Mouse (Mus musculus) hindbrain, embryonic 13.5 days (tissue): Measurements from ENCODE around the gene Gm20517. TPM values are rescaled to one million over a fixed set of nuclear protein-coding genes. Genes with fewer than 3 reads are reported as not detected.
"Not testable (repeated sequence)": the region's sequence is repeated elsewhere in the genome, so short reads cannot be mapped to it uniquely, and the experiment has no call there.

Experiments
- ATAC-seq: fragments of 200-750 bp; cut with Nextera tagmentation; 2 replicates; pipeline ENCODE4 v1.8.0; 2017; ENCODE audit warnings: moderate TSS enrichment; ENCODE audit not compliant: low FRiP score
- H3K27ac ChIP-seq: fragments of 300-500 bp; sonication (generic); 2 replicates; pipeline ENCODE4 v1.5.1; 2015; ENCODE audit warnings: inconsistent platforms, mild to moderate bottlenecking, moderate library complexity
- H3K27me3 ChIP-seq: fragments of 300-500 bp; sonication (generic); 2 replicates; pipeline ENCODE4 v1.6.1; 2015; ENCODE audit warnings: mild to moderate bottlenecking, inconsistent platforms
- H3K36me3 ChIP-seq: fragments of 300-500 bp; sonication (generic); 2 replicates; pipeline ENCODE4 v1.6.1; 2015; ENCODE audit warnings: mild to moderate bottlenecking, inconsistent platforms
- H3K4me1 ChIP-seq: fragments of 300-500 bp; sonication (generic); replicated peaks from 2 replicates; pipeline ENCODE4 v1.6.1; 2015; ENCODE audit warnings: inconsistent platforms
- H3K4me2 ChIP-seq: fragments of 300-500 bp; sonication (generic); 2 replicates; pipeline ENCODE4 v1.6.1; 2015; ENCODE audit warnings: inconsistent platforms, mild to moderate bottlenecking, moderate library complexity
- H3K4me3 ChIP-seq: fragments of 300-500 bp; sonication (generic); 2 replicates; pipeline ENCODE4 v1.5.1; 2015; ENCODE audit warnings: mild to moderate bottlenecking, inconsistent platforms
- H3K9ac ChIP-seq: fragments of 300-500 bp; sonication (generic); 2 replicates; pipeline ENCODE4 v1.6.1; 2015; ENCODE audit warnings: mild to moderate bottlenecking, inconsistent platforms
- H3K9me3 ChIP-seq: fragments of 300-500 bp; sonication (generic); 2 replicates; pipeline ENCODE4 v1.6.1; 2016; ENCODE audit warnings: inconsistent platforms
- WGBS: fragments of 180-500 bp; shearing (Covaris S2); methylation state at CpG from one replicate; pipeline ENCODE4 v1.1.7; 2015; 5-methylcytosine and 5-hydroxymethylcytosine counted together
- polyA plus RNA-seq: library from polyadenylated mRNA; unstranded; fragments of >200 nt; fragmentation: Nextera tagmentation; extraction: Ambion mirVana; gene quantifications from 2 replicates; pipeline ENCODE4 v1.2.1, GENCODE M21; 2015

Gm20517 gene
- polyA plus RNA-seq, 1 experiment from 2014 or later, result 2.7 TPM

DNA sequence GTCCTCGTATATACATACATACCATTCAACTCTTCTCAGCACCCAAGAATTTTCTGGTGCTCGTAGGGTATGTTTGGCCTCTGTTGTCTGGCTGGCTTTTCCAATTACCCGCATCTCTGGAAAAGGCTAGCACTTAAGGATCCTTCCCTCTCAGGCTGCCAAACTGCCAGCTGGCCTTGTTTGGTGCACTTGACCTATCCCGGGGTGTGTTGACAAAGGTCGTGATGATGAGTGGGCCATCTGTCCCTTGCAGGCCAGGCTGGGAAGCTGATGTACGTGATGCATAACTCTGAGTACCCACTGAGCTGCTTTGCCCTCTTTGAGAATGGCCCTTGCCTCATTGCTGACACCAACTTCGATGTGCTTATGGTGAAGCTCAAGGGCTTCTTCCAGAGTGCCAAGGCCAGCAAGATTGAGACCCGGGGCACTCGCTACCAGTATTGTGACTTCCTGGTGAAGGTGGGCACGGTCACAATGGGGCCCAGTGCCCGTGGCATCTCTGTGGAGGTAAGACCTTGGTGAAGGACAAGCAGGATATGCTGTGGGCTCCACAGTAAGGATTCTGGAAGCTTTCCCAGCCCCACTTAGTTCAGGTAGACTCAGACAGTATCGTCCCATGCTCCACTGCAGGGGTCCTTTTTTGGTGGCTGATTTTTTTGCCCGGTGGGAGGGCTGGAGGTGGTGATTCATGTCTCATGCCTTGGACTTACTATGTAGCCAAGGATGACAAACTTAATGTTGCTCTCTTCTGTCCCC is 7.3 kb downstream of the Gm20517 start:
- Histone ChIP-seq H3K9me3 (no peaks in the 10 kb centered on the region), H3K27me3 (no peaks in the 10 kb centered on the region), H3K9ac (no peak overlapping the region), H3K36me3 (peaks cover 64% of the 10 kb centered on the region), H3K4me1 (no peaks in the 10 kb centered on the region), H3K4me2 (no peak overlapping the region), H3K27ac (no peak overlapping the region), H3K4me3 (no peak overlapping the region)
- WGBS, result 89% methylated on average over 13 of the region's 13 CpGs
- no peak for ATAC-seq

GRCm38 (mm10) chr17:47622912-47623554 is 11.6 kb downstream of the Gm20517 start:
- Histone ChIP-seq H3K4me3 (no peak overlapping the region), H3K27ac (no peak overlapping the region), H3K9me3 (no peaks in the 10 kb centered on the region), H3K4me1 (peaks cover 4% of the 10 kb centered on the region), H3K4me2 (no peak overlapping the region), H3K27me3 (no peaks in the 10 kb centered on the region), H3K9ac (no peak overlapping the region), H3K36me3 (peaks cover 62% of the 10 kb centered on the region)
- 94% methylated on average over 14 of the region's 14 CpGs for WGBS
- no peak for ATAC-seq

DNA sequence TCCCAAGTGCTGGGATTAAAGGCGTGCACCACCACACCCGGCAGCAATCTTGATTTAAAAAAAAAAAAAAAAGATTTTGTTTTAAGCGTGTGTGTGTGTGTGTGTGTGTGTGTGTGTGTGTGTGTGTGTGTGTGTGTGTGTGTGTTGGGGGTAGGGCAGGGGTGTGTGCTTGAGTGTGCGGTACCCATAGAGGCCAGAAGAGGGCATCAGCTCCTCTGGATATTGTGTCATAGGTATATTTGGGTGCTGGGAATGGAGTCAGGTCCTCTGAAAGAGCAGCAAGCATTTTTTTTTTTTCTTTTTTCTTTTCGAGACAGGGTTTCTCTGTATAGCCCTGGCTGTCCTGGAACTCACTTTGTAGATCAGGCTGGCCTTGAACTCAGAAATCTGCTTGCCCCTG is 13.2 kb downstream of the Gm20517 start:
- not testable (repeated sequence) for H3K4me3 ChIP-seq, H3K27me3 ChIP-seq, H3K9me3 ChIP-seq, H3K9ac ChIP-seq, H3K27ac ChIP-seq, H3K4me2 ChIP-seq, ATAC-seq
- Histone ChIP-seq H3K4me1 (peaks cover 12% of the 10 kb centered on the region), H3K36me3 (peaks cover 55% of the 10 kb centered on the region)
- WGBS, result 98% methylated on average over 4 of the region's 5 CpGs

- ATAC-seq, result no peak
- Histone ChIP-seq H3K4me1 (peaks cover 12% of the 10 kb centered on the region), H3K4me3 (no peak overlapping the region), H3K9me3 (no peaks in the 10 kb centered on the region), H3K36me3 (peaks cover 52% of the 10 kb centered on the region), H3K27ac (no peak overlapping the region), H3K9ac (no peak overlapping the region), H3K4me2 (no peak overlapping the region), H3K27me3 (no peaks in the 10 kb centered on the region)
- WGBS, result 99% methylated on average over 2 of the region's 2 CpGs
These were observed 13.7 kb downstream of the Gm20517 start for GRCm38 (mm10) chr17:47625088-47625487.

- Histone ChIP-seq H3K36me3 (peaks cover 49% of the 10 kb centered on the region), H3K4me2 (no peak overlapping the region)
- WGBS, result 94% methylated on average over 5 of the region's 5 CpGs
These were observed 14.6 kb downstream of the Gm20517 start for GRCm38 (mm10) chr17:47626031-47626430.

DNA sequence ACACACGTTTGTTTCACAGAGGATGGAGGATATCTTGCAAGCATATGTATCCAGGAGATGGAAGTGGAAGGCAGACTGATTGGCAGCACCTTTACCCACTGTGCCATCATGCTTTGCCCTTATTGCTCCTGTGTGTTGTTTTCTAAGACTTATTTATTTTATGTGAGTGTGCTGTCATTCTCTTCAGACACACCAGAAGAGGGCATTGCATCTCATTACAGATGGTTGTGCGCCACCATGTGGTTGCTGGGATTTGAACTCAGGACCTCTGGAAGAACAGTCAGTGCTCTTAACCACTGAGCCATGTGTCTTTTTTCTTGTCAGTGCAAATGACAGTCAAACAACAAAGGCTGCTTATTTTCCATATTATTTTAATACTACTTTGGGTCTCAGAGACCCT is 16.4 kb downstream of the Gm20517 start:
- peaks cover 34% of the 10 kb centered on the region for H3K36me3 ChIP-seq
- peak overlapping the region; percentile 85; the same call in 1 of the 2 replicates for H3K4me2 ChIP-seq
- 84% methylated on average over 2 of the region's 2 CpGs for WGBS
- peak overlapping the region; percentile 71; the same call in 1 of the 2 replicates for H3K4me3 ChIP-seq
- no peaks in the 10 kb centered on the region for H3K27me3 ChIP-seq
- H3K9me3 ChIP-seq, result no peaks in the 10 kb centered on the region
- peaks cover 36% of the 10 kb centered on the region for H3K4me1 ChIP-seq
- ATAC-seq, result no peak
- H3K27ac ChIP-seq, result no peak overlapping the region
- no peak overlapping the region for H3K9ac ChIP-seq

More at GRCm38 (mm10) chr17:47626031-47626430, 14.6 kb downstream of the Gm20517 start:
- Histone ChIP-seq H3K4me3 (no peak overlapping the region), H3K27ac (no peak overlapping the region), H3K27me3 (no peaks in the 10 kb centered on the region), H3K9ac (no peak overlapping the region), H3K4me1 (peaks cover 20% of the 10 kb centered on the region), H3K9me3 (no peaks in the 10 kb centered on the region)
- ATAC-seq, result no peak

DNA sequence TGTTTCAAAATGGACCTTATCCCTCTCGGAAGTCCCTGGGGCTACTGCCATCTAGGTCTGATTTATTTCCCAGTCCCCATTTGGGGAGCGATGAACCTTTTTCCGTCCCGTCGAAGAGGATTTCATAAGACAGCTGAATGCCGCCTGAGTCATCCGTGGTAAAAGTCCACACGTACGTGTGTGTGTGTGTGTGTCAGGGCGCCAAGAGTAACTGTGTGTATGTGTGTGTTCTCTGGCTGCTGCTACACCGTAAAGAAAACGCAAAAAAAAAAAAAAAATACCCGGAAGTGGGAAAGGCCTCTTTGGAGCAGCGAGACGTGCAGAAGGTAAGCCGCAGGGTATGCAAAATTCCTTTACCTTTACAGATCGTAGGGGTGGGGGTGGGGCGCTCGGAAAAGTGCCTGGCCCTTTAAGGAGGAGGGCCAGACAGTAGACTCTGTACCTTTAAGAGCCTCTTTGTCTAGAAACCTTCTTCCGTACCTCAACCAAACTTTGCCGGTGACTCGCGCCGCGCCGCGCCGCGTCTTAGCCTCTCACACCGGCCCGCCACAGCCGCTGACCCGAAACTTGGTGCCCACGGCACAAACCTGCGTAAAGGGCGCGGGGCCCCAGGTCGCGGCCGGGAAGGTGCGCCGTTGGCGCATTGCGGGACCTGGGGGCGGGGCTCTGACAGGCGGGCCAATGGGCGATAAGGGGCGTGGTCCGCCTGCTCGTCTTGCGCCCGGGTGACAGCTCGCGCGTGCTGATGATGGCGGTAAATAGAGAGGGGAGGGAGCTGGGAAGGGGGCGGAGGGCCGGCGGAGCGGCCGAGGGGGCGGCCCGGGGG is 17.7 kb downstream of the Gm20517 start:
- Histone ChIP-seq H3K27ac (peak overlapping the region; percentile 97), H3K9me3 (no peaks in the 10 kb centered on the region), H3K4me2 (peak overlapping the region; percentile 85), H3K4me1 (peaks cover 46% of the 10 kb centered on the region), H3K9ac (peak overlapping the region; percentile 87), H3K4me3 (peak overlapping the region; percentile 71), H3K36me3 (peaks cover 25% of the 10 kb centered on the region), H3K27me3 (no peaks in the 10 kb centered on the region)
- under 1% methylated on average over 62 of the region's 63 CpGs for WGBS
- peak; percentile 96 for ATAC-seq

- under 1% methylated on average over 56 of the region's 61 CpGs for WGBS
- peak; percentile 75 for ATAC-seq
- no peaks in the 10 kb centered on the region for H3K27me3 ChIP-seq
- H3K4me1 ChIP-seq, result peaks cover 46% of the 10 kb centered on the region
- peak overlapping the region; percentile 71 for H3K4me3 ChIP-seq
- no peaks in the 10 kb centered on the region for H3K9me3 ChIP-seq
- H3K36me3 ChIP-seq, result peaks cover 16% of the 10 kb centered on the region; the same call in 1 of the 2 replicates
- H3K27ac ChIP-seq, result peak overlapping the region; percentile 97
- H3K9ac ChIP-seq, result peak overlapping the region; percentile 87
- H3K4me2 ChIP-seq, result peak overlapping the region; percentile 85
These were observed 18.6 kb downstream of the Gm20517 start for GRCm38 (mm10) chr17:47629717-47630677.

DNA sequence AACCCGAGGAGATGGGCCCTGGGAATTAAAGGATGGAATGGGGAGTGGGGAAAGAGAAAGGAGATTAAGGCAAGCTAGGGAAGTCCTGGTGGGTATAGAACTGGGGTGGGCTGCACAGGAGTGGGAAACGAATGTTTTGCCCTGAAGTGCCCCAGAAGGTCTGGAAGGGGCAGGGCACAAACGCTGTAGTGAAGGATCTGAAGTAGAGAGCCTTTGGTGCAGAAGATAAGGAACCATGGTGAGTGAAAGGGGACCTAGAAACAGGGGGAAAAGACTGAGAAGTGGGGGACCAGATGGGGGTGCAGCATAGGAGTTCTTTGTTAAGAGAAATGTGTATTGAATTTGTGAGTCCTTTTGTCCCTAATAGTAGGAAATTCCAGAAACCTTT is 19.3 kb downstream of the Gm20517 start, which contains the start of gene Usp49:
Gene Usp49 (plus strand): TSS at position 13 of the 388 bp plus-strand sequence.
- ATAC-seq, result no peak
- peaks cover 10% of the 10 kb centered on the region; the same call in 1 of the 2 replicates for H3K36me3 ChIP-seq
- H3K27me3 ChIP-seq, result no peaks in the 10 kb centered on the region
- peaks cover 46% of the 10 kb centered on the region for H3K4me1 ChIP-seq
- peak within 1 kb of the TSS; percentile 71 for H3K4me3 ChIP-seq
- WGBS, result 2% methylated on average over 3 of the region's 3 CpGs
- H3K4me2 ChIP-seq, result peak within 1 kb of the TSS; percentile 85
- H3K9me3 ChIP-seq, result no peaks in the 10 kb centered on the region
- H3K27ac ChIP-seq, result peak within 1 kb of the TSS; percentile 97
- H3K9ac ChIP-seq, result peak within 1 kb of the TSS; percentile 87

- no peaks in the 10 kb centered on the region for H3K27me3 ChIP-seq
- WGBS, result 71% methylated on average over 4 of the region's 4 CpGs
- H3K36me3 ChIP-seq, result peaks cover 10% of the 10 kb centered on the region; the same call in 1 of the 2 replicates
- H3K4me3 ChIP-seq, result 0 out of 2 replicates have a peak overlapping the region, but pooled peaks have one; percentile 3
- H3K9ac ChIP-seq, result no peak overlapping the region
- H3K27ac ChIP-seq, result no peak overlapping the region
- no peaks in the 10 kb centered on the region for H3K9me3 ChIP-seq
- peaks cover 46% of the 10 kb centered on the region for H3K4me1 ChIP-seq
- no peak for ATAC-seq
- peak overlapping the region; percentile 29 for H3K4me2 ChIP-seq
These were observed 20.9 kb downstream of the Gm20517 start for GRCm38 (mm10) chr17:47632181-47632840.
